Mouse (Mus musculus) forebrain, embryonic 10.5 days (tissue): ENCODE data around the gene Igf2. TPM values are rescaled to one million over a fixed set of nuclear protein-coding genes. Genes with fewer than 3 reads are reported as not detected.

Experiments
- DNase-seq: peaks from one replicate; pipeline ENCODE4 v3.0.0-alpha.2; 2017; ENCODE audit warnings: low spot score; ENCODE audit errors: extremely low spot score
- H3K27ac ChIP-seq: fragments of 300-500 bp; sonication (generic); 2 replicates; pipeline ENCODE4 v1.5.1; 2016; ENCODE audit warnings: mild to moderate bottlenecking
- H3K27me3 ChIP-seq: fragments of 300-500 bp; sonication (generic); 2 replicates; pipeline ENCODE4 v1.6.1; 2016; ENCODE audit warnings: mild to moderate bottlenecking; ENCODE audit not compliant: poor library complexity, severe bottlenecking
- H3K36me3 ChIP-seq: fragments of 300-500 bp; sonication (generic); replicated peaks from 2 replicates; pipeline ENCODE4 v1.6.1; 2016; ENCODE audit warnings: mild to moderate bottlenecking, moderate library complexity
- H3K4me1 ChIP-seq: fragments of 300-500 bp; sonication (generic); 2 replicates; pipeline ENCODE4 v1.6.1; 2016
- H3K4me3 ChIP-seq: fragments of 300-500 bp; sonication (generic); 2 replicates; pipeline ENCODE4 v1.5.1; 2016; ENCODE audit warnings: mild to moderate bottlenecking, moderate library complexity
- H3K9me3 ChIP-seq: fragments of 300-500 bp; sonication (generic); 2 replicates; pipeline ENCODE4 v1.6.1; 2016; ENCODE audit warnings: mild to moderate bottlenecking, moderate library complexity
- WGBS: fragments of 180-500 bp; shearing (Covaris S2); methylation state at CpG from one replicate; pipeline ENCODE4 v1.1.7; 2016; 5-methylcytosine and 5-hydroxymethylcytosine counted together
- polyA plus RNA-seq: library from polyadenylated mRNA; unstranded; fragments of >200 nt; fragmentation: Nextera tagmentation; extraction: Ambion mirVana; gene quantifications from 2 replicates; pipeline ENCODE4 v1.2.1, GENCODE M21; 2016

The Igf2 gene
- polyA plus RNA-seq, 1 experiment from 2014 or later, result 126 TPM

- Histone ChIP-seq H3K4me1 (peaks cover 13% of the 10 kb centered on the region; the same call in 1 of the 2 replicates), H3K4me3 (no peak overlapping the region), H3K9me3 (peaks cover 36% of the 10 kb centered on the region), H3K27ac (no peak overlapping the region), H3K27me3 (peaks cover 66% of the 10 kb centered on the region), H3K36me3 (peaks cover 14% of the 10 kb centered on the region)
- 86% methylated on average over 4 of the region's 4 CpGs for WGBS
- DNase-seq, result no peak
These were observed 507 bp downstream of the Igf2 start for GRCm38 (mm10) chr7:142666109-142666508.

GRCm38 (mm10) chr7:142665364-142665763 lies 1.3 kb downstream of the Igf2 start:
- peaks cover 29% of the 10 kb centered on the region for H3K9me3 ChIP-seq
- H3K27me3 ChIP-seq, result peaks cover 74% of the 10 kb centered on the region
- 45% methylated on average over 5 of the region's 5 CpGs for whole genome bisulfite sequencing
- H3K36me3 ChIP-seq, result peaks cover 14% of the 10 kb centered on the region
- H3K27ac ChIP-seq, result no peak overlapping the region
- H3K4me3 ChIP-seq, result no peak overlapping the region
- H3K4me1 ChIP-seq, result peaks cover 21% of the 10 kb centered on the region
- no peak for DNase-seq

GRCm38 (mm10) chr7:142664465-142665029 lies 2.1 kb downstream of the Igf2 start:
- H3K27ac ChIP-seq, result no peak overlapping the region
- WGBS, result 7% methylated on average over 9 of the region's 9 CpGs
- H3K27me3 ChIP-seq, result peaks cover 82% of the 10 kb centered on the region
- peaks cover 29% of the 10 kb centered on the region for H3K4me1 ChIP-seq
- peaks cover 14% of the 10 kb centered on the region for H3K36me3 ChIP-seq
- peaks cover 20% of the 10 kb centered on the region for H3K9me3 ChIP-seq
- DNase-seq, result no peak
- peak overlapping the region; percentile 38; the same call in 1 of the 2 replicates for H3K4me3 ChIP-seq

- H3K27me3 ChIP-seq, result peaks cover 88% of the 10 kb centered on the region
- peaks cover 15% of the 10 kb centered on the region for H3K9me3 ChIP-seq
- under 1% methylated on average over 53 of the region's 53 CpGs for WGBS
- peak overlapping the region; percentile 65; the same call in 1 of the 2 replicates for H3K27ac ChIP-seq
- H3K4me1 ChIP-seq, result peaks cover 34% of the 10 kb centered on the region
- peak overlapping the region; percentile 38 for H3K4me3 ChIP-seq
- peaks cover 14% of the 10 kb centered on the region for H3K36me3 ChIP-seq
- no peak for DNase-seq
These were observed 2.6 kb downstream of the Igf2 start for GRCm38 (mm10) chr7:142663931-142664421.

GRCm38 (mm10) chr7:142663151-142663550 lies 3.5 kb downstream of the Igf2 start:
- Histone ChIP-seq H3K27me3 (peaks cover 96% of the 10 kb centered on the region), H3K4me3 (no peak overlapping the region), H3K27ac (no peak overlapping the region), H3K9me3 (peaks cover 8% of the 10 kb centered on the region), H3K4me1 (peaks cover 43% of the 10 kb centered on the region), H3K36me3 (peaks cover 9% of the 10 kb centered on the region)
- WGBS, result 5% methylated on average over 5 of the region's 5 CpGs
- no peak for DNase-seq

- Histone ChIP-seq H3K4me3 (no peak overlapping the region), H3K9me3 (no peaks in the 10 kb centered on the region), H3K36me3 (no peaks in the 10 kb centered on the region), H3K27me3 (peaks cover 100% of the 10 kb centered on the region), H3K27ac (no peak overlapping the region), H3K4me1 (peaks cover 56% of the 10 kb centered on the region)
- DNase-seq, result no peak
These were observed 4.8 kb downstream of the Igf2 start for GRCm38 (mm10) chr7:142661811-142662210.

GRCm38 (mm10) chr7:142661046-142661445 lies 5.6 kb downstream of the Igf2 start:
- Histone ChIP-seq H3K36me3 (no peaks in the 10 kb centered on the region), H3K27ac (peak overlapping the region; percentile 84), H3K4me1 (peaks cover 63% of the 10 kb centered on the region), H3K9me3 (no peaks in the 10 kb centered on the region), H3K27me3 (peaks cover 100% of the 10 kb centered on the region), H3K4me3 (peak overlapping the region; percentile 54)
- peak; percentile 45 for DNase-seq
- under 1% methylated on average over 25 of the region's 25 CpGs for WGBS

- Histone ChIP-seq H3K36me3 (no peaks in the 10 kb centered on the region), H3K27ac (peak overlapping the region; percentile 84), H3K4me3 (peak overlapping the region; percentile 54), H3K27me3 (peaks cover 100% of the 10 kb centered on the region), H3K4me1 (peaks cover 67% of the 10 kb centered on the region), H3K9me3 (no peaks in the 10 kb centered on the region)
- peak; percentile 67 for DNase-seq
- under 1% methylated on average over 29 of the region's 29 CpGs for WGBS
These were observed 6.0 kb downstream of the Igf2 start for GRCm38 (mm10) chr7:142660651-142660945.

GRCm38 (mm10) chr7:142659767-142660650 lies 6.6 kb downstream of the Igf2 start:
- Histone ChIP-seq H3K36me3 (no peaks in the 10 kb centered on the region), H3K27me3 (peaks cover 100% of the 10 kb centered on the region), H3K4me1 (peaks cover 73% of the 10 kb centered on the region), H3K4me3 (peak overlapping the region; percentile 54), H3K27ac (peak overlapping the region; percentile 84), H3K9me3 (no peaks in the 10 kb centered on the region)
- WGBS, result under 1% methylated on average over 41 of the region's 43 CpGs
- DNase-seq, result peak; percentile 47

GRCm38 (mm10) chr7:142659181-142659681 lies 7.4 kb downstream of the Igf2 start:
- DNase-seq, result no peak
- WGBS, result under 1% methylated on average over 69 of the region's 70 CpGs
- Histone ChIP-seq H3K4me3 (peak overlapping the region; percentile 54), H3K27me3 (peaks cover 100% of the 10 kb centered on the region), H3K4me1 (peaks cover 77% of the 10 kb centered on the region), H3K36me3 (no peaks in the 10 kb centered on the region), H3K27ac (peak overlapping the region; percentile 84), H3K9me3 (no peaks in the 10 kb centered on the region)

GRCm38 (mm10) chr7:142658681-142659180 lies 7.9 kb downstream of the Igf2 start:
- Histone ChIP-seq H3K27ac (peak overlapping the region; percentile 84), H3K4me1 (peaks cover 77% of the 10 kb centered on the region), H3K4me3 (peak overlapping the region; percentile 54), H3K9me3 (no peaks in the 10 kb centered on the region), H3K36me3 (no peaks in the 10 kb centered on the region), H3K27me3 (peaks cover 100% of the 10 kb centered on the region)
- under 1% methylated on average over 39 of the region's 40 CpGs for WGBS
- DNase-seq, result no peak

GRCm38 (mm10) chr7:142657821-142658614 lies 8.6 kb downstream of the Igf2 start:
- DNase-seq, result no peak
- H3K36me3 ChIP-seq, result no peaks in the 10 kb centered on the region
- peak overlapping the region; percentile 84 for H3K27ac ChIP-seq
- peaks cover 78% of the 10 kb centered on the region for H3K4me1 ChIP-seq
- H3K27me3 ChIP-seq, result peaks cover 100% of the 10 kb centered on the region
- H3K4me3 ChIP-seq, result peak overlapping the region; percentile 54
- under 1% methylated on average over 34 of the region's 34 CpGs for WGBS
- no peaks in the 10 kb centered on the region for H3K9me3 ChIP-seq
